Mouse (Mus musculus): ENCODE measurements around the gene Yipf6. TPM values are rescaled to one million over a fixed set of nuclear protein-coding genes. Genes with fewer than 3 reads are reported as not detected.

Yipf6 gene
- polyA plus RNA-seq, 1 experiment from 2014 or later, result 30.3 TPM

GRCm38 (mm10) chrX:98936707-98937554 is 815 bp downstream of the Yipf6 start:
- Histone ChIP-seq H3K4me3 (ENCODE audit: low read depth, low read length) (peak overlapping the region; percentile 60), H3K27ac (ENCODE audit: low read depth) (peak overlapping the region; percentile 96), H3K9ac (peak overlapping the region; percentile 71), H3K4me2 (peak overlapping the region; percentile 58), H3K4me1 (ENCODE audit: insufficient read depth) (no peaks in the 10 kb centered on the region), H3K27me3 (ENCODE audit: insufficient read depth, low read length) (no peaks in the 10 kb centered on the region), H3K36me3 (ENCODE audit: insufficient read depth) (peaks cover 10% of the 10 kb centered on the region; the same call in 1 of the 2 replicates), H3K9me3 (ENCODE audit: low read depth, low read length) (no peaks in the 10 kb centered on the region)
- ATAC-seq (ENCODE audit: insufficient read depth), result peak; percentile 93
- no peak for TF ChIP-seq CTCF (IDR thresholded peaks at IDR 0.05; ENCODE audit: low read depth)
- DNase-seq, result peak; percentile 95
- 13% methylated on average over 66 of the region's 66 CpGs for WGBS

GRCm38 (mm10) chrX:98937555-98938294 is 1.6 kb downstream of the Yipf6 start:
- Histone ChIP-seq H3K4me2 (peak overlapping the region; percentile 61), H3K27me3 (ENCODE audit: insufficient read depth, low read length) (no peaks in the 10 kb centered on the region), H3K9ac (peak overlapping the region; percentile 71), H3K4me3 (ENCODE audit: low read depth, low read length) (peak overlapping the region; percentile 60), H3K36me3 (ENCODE audit: insufficient read depth) (peaks cover 12% of the 10 kb centered on the region; the same call in 1 of the 2 replicates), H3K4me1 (ENCODE audit: insufficient read depth) (no peaks in the 10 kb centered on the region), H3K9me3 (ENCODE audit: low read depth, low read length) (no peaks in the 10 kb centered on the region), H3K27ac (ENCODE audit: low read depth) (peak overlapping the region; percentile 96)
- peak; percentile 87 for ATAC-seq (ENCODE audit: insufficient read depth)
- WGBS, result 15% methylated on average over 57 of the region's 57 CpGs
- DNase-seq, result peak; percentile 97
- peak; percentile 76 for TF ChIP-seq CTCF (IDR thresholded peaks at IDR 0.05; ENCODE audit: low read depth)

GRCm38 (mm10) chrX:98953941-98954340 is 17.8 kb downstream of the Yipf6 start:
- no peaks in the 10 kb centered on the region for H3K36me3 ChIP-seq (ENCODE audit: insufficient read depth)
- TF ChIP-seq CTCF (IDR thresholded peaks at IDR 0.05; ENCODE audit: low read depth), result peak; percentile 63
- H3K9ac ChIP-seq, result no peak overlapping the region
- H3K4me3 ChIP-seq (ENCODE audit: low read depth, low read length), result no peak overlapping the region
- H3K27ac ChIP-seq (ENCODE audit: low read depth), result no peak overlapping the region
- ATAC-seq (ENCODE audit: insufficient read depth) (no peak), DNase-seq (peak; percentile 62)
- WGBS, result 21% methylated on average over 5 of the region's 6 CpGs
- no peaks in the 10 kb centered on the region for H3K9me3 ChIP-seq (ENCODE audit: low read depth, low read length)
- no peak overlapping the region for H3K4me2 ChIP-seq
- H3K27me3 ChIP-seq (ENCODE audit: insufficient read depth, low read length), result no peaks in the 10 kb centered on the region
- no peaks in the 10 kb centered on the region for H3K4me1 ChIP-seq (ENCODE audit: insufficient read depth)

- no peaks in the 10 kb centered on the region for H3K36me3 ChIP-seq (ENCODE audit: insufficient read depth)
- H3K27ac ChIP-seq (ENCODE audit: low read depth), result no peak overlapping the region
- H3K9me3 ChIP-seq (ENCODE audit: low read depth, low read length), result no peaks in the 10 kb centered on the region
- H3K9ac ChIP-seq, result no peak overlapping the region
- no peaks in the 10 kb centered on the region for H3K27me3 ChIP-seq (ENCODE audit: insufficient read depth, low read length)
- ATAC-seq (ENCODE audit: insufficient read depth), result no peak
- no peaks in the 10 kb centered on the region for H3K4me1 ChIP-seq (ENCODE audit: insufficient read depth)
- no peak for TF ChIP-seq CTCF (IDR thresholded peaks at IDR 0.05; ENCODE audit: low read depth)
- 84% methylated on average over 9 of the region's 9 CpGs for WGBS
- no peak for DNase-seq
- H3K4me3 ChIP-seq (ENCODE audit: low read depth, low read length), result no peak overlapping the region
- no peak overlapping the region for H3K4me2 ChIP-seq
Measured at GRCm38 (mm10) chrX:98958287-98958686, 22.2 kb downstream of the Yipf6 start.

- TF ChIP-seq CTCF (IDR thresholded peaks at IDR 0.05; ENCODE audit: low read depth), result no peak
- WGBS, result 64% methylated on average over 4 of the region's 4 CpGs
Measured at GRCm38 (mm10) chrX:98959050-98959449, 22.9 kb downstream of the Yipf6 start.

GRCm38 (mm10) chrX:98963742-98964141 is 27.6 kb downstream of the Yipf6 start:
- H3K27me3 ChIP-seq (ENCODE audit: insufficient read depth, low read length), result no peaks in the 10 kb centered on the region
- no peak for TF ChIP-seq CTCF (IDR thresholded peaks at IDR 0.05; ENCODE audit: low read depth)
- no peak overlapping the region for H3K4me2 ChIP-seq
- ATAC-seq (ENCODE audit: insufficient read depth) (no peak), DNase-seq (no peak)
- H3K9ac ChIP-seq, result no peak overlapping the region
- no peaks in the 10 kb centered on the region for H3K36me3 ChIP-seq (ENCODE audit: insufficient read depth)
- no peak overlapping the region for H3K27ac ChIP-seq (ENCODE audit: low read depth)
- no peaks in the 10 kb centered on the region for H3K4me1 ChIP-seq (ENCODE audit: insufficient read depth)
- H3K9me3 ChIP-seq (ENCODE audit: low read depth, low read length), result no peaks in the 10 kb centered on the region
- H3K4me3 ChIP-seq (ENCODE audit: low read depth, low read length), result no peak overlapping the region

More at GRCm38 (mm10) chrX:98959050-98959449, 22.9 kb downstream of the Yipf6 start:
- H3K4me3 ChIP-seq (ENCODE audit: low read depth, low read length), result no peak overlapping the region
- H3K9me3 ChIP-seq (ENCODE audit: low read depth, low read length), result no peaks in the 10 kb centered on the region
- H3K36me3 ChIP-seq (ENCODE audit: insufficient read depth), result no peaks in the 10 kb centered on the region
- ATAC-seq (ENCODE audit: insufficient read depth) (no peak), DNase-seq (no peak)
- H3K4me1 ChIP-seq (ENCODE audit: insufficient read depth), result no peaks in the 10 kb centered on the region
- no peak overlapping the region for H3K9ac ChIP-seq
- H3K27ac ChIP-seq (ENCODE audit: low read depth), result no peak overlapping the region
- no peaks in the 10 kb centered on the region for H3K27me3 ChIP-seq (ENCODE audit: insufficient read depth, low read length)
- no peak overlapping the region for H3K4me2 ChIP-seq

- no peak for TF ChIP-seq CTCF (IDR thresholded peaks at IDR 0.05; ENCODE audit: low read depth)
- Histone ChIP-seq H3K36me3 (ENCODE audit: insufficient read depth) (no peaks in the 10 kb centered on the region), H3K4me3 (ENCODE audit: low read depth, low read length) (no peak overlapping the region), H3K27ac (ENCODE audit: low read depth) (no peak overlapping the region), H3K4me2 (no peak overlapping the region), H3K9me3 (ENCODE audit: low read depth, low read length) (no peaks in the 10 kb centered on the region), H3K4me1 (ENCODE audit: insufficient read depth) (no peaks in the 10 kb centered on the region), H3K27me3 (ENCODE audit: insufficient read depth, low read length) (no peaks in the 10 kb centered on the region), H3K9ac (no peak overlapping the region)
- DNase-seq (no peak), ATAC-seq (ENCODE audit: insufficient read depth) (no peak)
Measured at GRCm38 (mm10) chrX:98964513-98964912, 28.4 kb downstream of the Yipf6 start.
